Mouse (Mus musculus): Measurements from ENCODE around the gene Mindy4. TPM values are rescaled to one million over a fixed set of nuclear protein-coding genes. Genes with fewer than 3 reads are reported as not detected.

The Mindy4 gene
- total RNA-seq, 2 experiments from 2014 or later: 4.1 to 4.4 TPM

DNA sequence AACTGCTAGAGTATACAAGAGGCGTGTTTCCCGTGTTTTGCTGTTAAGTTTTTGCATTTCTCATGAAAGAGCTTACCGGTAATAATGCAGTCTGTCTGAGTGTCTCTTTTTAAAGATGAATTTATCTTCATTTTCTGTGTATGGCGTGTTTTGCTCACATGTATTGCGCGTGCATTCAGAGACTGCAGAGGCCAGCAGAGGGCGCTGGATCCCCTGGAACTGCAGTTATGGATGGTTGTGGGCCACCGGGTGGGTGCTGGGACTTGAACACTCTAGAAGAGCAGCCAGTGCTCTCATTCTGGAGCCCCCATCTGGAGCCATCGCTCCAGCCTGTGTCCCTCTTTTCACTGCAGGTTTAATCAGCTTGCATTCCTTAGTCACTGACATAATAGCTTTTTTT, 46.1 kb downstream of the Mindy4 start:
- intact Hi-C loops (cut with DNase I): no loop called here
- no peak for DNase-seq (ENCODE audit: low spot score)

DNA sequence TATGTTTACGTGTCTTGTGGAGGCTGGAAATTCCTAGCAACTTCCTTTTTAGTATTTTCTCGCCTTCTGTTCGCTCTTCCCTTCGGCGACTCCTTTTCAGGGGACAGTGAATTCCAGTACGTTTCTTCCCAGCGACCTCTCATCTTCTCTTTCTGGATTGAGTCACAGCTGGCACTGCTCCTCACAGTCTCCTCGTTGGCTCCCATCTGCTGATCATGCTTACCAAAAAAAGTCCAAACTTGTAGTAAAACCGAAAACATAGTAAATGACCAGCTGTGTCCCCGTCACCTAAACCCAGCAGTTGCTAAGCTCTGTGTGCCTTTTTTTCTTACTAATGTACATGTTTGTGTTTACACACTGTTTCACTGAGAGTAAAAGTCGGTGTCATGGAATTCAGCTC, 47.6 kb downstream of the Mindy4 start:
- DNase-seq (ENCODE audit: low spot score): no peak

DNA sequence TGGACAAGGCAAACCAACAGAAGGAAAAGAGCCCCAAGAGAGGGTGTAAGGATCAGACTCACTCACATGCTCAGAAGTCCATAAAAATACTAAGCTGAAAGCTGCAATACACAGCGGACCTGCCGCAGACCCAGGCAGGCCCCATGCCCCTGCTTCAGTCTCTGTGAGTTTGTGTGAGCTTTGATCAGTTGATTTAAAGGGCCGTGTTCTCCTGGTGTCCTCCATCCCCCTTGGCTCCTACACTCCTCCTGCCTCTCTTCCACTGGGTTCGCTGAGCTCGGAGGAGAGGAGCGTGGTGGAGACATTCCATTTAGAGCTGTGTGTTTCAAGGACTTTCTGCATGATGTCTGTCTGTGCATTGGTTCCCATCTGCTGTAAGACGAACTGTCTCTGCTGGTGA, 48.4 kb downstream of the Mindy4 start:
- DNase-seq (ENCODE audit: low spot score): no peak
- intact Hi-C loops (cut with DNase I): no loop called here

More for the DNA sequence above, 47.6 kb downstream of the Mindy4 start:
- intact Hi-C loops (cut with DNase I): no loop called here

DNA sequence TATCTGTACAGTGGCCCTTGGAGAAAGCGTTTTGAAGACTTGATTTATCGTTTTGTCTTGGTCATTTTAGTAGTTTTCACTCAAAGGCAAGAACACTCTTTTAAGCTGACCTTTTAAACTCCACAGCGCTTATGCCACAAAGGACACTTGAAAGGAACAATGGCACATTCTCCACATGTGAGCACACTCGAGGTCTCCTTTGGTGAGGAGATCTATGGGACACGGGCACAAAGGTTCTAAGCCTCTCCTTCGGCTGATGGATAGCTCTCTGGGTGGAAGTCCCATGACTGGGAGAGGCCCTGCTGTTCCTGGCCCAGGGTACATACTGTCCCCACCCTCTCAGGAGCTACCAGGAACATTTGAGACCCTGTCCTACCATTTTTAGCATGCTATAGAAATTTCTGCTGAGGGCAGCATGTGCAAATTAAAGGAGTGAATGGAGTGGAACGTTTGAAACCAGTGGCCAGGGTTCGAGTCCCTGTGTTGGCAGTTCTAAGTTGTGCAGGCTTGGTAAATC, 49.6 kb downstream of the Mindy4 start:
- DNase-seq (ENCODE audit: low spot score): no peak
- intact Hi-C loops (cut with DNase I): no loop called here

- intact Hi-C loops (cut with DNase I): no loop called here
- DNase-seq (ENCODE audit: low spot score): no peak
Observed at GRCm38 (mm10) chr6:55256500-55257191, 53.5 kb downstream of the Mindy4 start.

- DNase-seq (ENCODE audit: low spot score): no peak
- intact Hi-C loops (cut with DNase I): no loop called here
Observed at GRCm38 (mm10) chr6:55257246-55257645, 54.1 kb downstream of the Mindy4 start.

DNA sequence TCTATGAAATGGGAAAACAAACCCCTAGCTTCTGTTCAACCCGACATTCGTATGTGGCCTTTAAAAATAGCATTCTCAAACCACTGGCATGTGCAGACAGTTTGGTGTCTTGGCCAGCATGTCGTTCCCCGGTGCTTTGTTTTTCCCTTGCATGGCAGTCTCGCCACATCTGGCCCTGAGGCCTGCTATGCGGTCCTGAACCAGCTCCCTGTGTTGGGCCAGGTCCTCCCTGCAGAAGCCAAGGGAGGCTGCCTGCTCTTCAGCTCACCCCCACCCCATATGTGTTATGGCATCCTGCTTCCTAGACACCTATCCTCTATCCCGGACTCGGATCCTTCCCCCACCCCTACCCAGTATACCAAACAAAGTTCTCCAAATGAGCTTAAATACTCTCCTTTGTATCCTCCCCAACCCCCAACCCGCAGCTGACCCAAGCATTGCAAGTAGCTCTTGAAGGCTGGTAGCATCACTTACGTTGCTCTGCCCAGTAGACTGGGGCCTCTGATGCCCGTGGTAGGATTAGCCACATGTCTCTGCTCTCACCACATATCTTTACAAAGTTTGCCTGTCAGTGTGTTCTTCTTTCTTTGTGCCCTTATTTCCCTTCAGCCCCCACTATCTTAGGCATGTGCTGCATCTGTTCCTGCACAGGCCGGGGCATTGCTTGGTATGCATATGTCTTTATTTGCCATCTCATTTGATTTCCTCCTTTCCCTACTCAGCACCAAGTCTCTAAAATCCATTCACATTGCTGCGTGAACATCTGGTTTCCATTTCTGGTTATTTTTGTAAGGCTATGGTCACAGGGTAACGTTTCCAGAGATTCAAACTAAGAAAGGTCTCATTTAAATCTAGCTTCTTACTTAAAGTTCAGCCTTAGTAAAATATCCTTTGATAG, 55.5 kb downstream of the Mindy4 start:
- DNase-seq (ENCODE audit: low spot score): no peak
- intact Hi-C loops (cut with DNase I): no loop called here

- intact Hi-C loops (cut with DNase I): no loop called here
Observed at GRCm38 (mm10) chr6:55262161-55262560, 59.0 kb downstream of the Mindy4 start.

DNA sequence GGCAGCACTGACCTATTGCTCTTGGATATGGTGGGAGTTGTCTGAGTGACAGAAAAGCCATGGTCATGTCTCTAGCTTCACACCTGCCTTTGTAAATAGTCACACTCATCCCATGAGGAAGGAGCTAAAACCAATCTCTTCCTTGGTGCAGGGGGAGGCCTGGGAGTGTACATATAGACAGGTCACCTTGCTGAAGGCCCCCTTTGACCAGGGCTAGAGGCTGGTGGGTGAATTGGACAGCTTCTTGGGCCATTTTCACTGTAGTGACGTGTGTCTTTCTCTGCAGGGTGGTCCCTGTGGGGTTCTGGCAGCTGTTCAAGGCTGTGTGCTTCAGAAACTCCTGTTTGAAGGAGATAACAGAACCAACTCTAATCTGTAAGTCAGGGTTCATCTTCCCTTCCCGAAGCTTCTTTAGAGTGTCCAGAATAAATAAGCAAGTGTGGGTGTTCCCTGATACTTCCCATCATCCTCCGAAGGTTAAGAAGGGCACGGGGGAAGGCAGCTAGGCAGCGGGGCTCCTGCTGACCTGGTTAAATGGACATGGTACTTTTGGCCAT, 60.4 kb downstream of the Mindy4 start:
- DNase-seq (ENCODE audit: low spot score): no peak
- intact Hi-C loops (cut with DNase I): no loop called here

More at GRCm38 (mm10) chr6:55262161-55262560, 59.0 kb downstream of the Mindy4 start:
- no peak for DNase-seq (ENCODE audit: low spot score)

DNA sequence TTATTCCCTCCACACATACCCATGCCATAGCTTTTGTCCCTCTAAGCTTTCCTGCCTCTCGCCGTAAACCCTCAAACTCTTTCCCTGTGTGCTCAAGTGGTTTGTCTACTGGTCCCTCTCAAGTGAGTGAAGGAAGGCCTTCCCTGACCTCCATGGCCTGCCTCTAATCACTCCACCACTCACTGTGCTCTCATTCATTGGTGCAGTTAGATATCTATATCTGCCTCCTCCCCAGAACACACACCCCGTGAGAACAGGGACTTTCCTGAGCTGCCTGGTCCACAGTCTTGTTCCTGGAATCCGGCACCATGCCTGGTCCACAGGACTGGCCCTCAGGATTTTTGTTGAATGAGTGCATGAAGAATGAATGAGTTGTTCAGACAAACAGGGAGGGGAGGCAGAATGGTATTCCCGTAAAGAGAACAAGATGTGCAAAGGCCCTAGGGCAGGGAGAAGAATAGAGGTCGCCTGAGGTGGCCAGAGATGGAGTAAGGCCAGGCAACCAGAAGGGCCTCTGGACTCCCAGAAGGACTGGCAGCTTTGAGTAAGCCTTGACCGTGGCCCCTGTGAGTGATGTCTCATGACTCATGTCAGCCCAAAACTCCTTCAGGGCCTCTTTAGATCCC, 61.7 kb downstream of the Mindy4 start:
- DNase-seq (ENCODE audit: low spot score): no peak
- intact Hi-C loops (cut with DNase I): no loop called here

GRCm38 (mm10) chr6:55272952-55273351, 69.8 kb downstream of the Mindy4 start:
- no peak for DNase-seq (ENCODE audit: low spot score)
- intact Hi-C loops (cut with DNase I): no loop called here

DNA sequence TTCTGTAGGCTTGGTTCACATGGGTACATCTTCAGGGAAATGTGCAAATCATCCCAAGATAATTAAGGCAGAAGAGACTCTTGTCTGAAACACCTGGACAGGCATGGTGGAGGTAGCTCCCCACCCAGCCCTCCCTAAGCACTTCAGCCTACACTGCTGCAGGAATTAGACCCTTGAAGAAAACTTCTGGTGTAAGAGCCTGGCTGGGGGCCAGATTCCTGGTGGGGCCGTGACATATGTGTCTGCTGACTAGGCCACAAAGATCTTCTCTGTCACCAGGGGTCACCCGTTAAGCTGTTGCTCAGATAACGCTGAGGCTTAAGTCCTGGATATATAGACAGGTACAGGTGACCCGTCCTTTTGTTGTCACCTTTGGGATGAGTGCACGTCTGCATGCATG, 70.3 kb downstream of the Mindy4 start:
- no peak for DNase-seq (ENCODE audit: low spot score)
- intact Hi-C loops (cut with DNase I): no loop called here

- intact Hi-C loops (cut with DNase I): no loop called here
- DNase-seq (ENCODE audit: low spot score): no peak
Observed at GRCm38 (mm10) chr6:55275000-55275399, 71.8 kb downstream of the Mindy4 start.

- no peak for DNase-seq (ENCODE audit: low spot score)
- intact Hi-C loops (cut with DNase I): no loop called here
Observed at GRCm38 (mm10) chr6:55275786-55276185, 72.6 kb downstream of the Mindy4 start.

GRCm38 (mm10) chr6:55276692-55277282, 73.6 kb downstream of the Mindy4 start:
- intact Hi-C loops (cut with DNase I): no loop called here
- DNase-seq (ENCODE audit: low spot score): no peak

GRCm38 (mm10) chr6:55278086-55278485, 74.9 kb downstream of the Mindy4 start:
- no peak for DNase-seq (ENCODE audit: low spot score)
- intact Hi-C loops (cut with DNase I): no loop called here

DNA sequence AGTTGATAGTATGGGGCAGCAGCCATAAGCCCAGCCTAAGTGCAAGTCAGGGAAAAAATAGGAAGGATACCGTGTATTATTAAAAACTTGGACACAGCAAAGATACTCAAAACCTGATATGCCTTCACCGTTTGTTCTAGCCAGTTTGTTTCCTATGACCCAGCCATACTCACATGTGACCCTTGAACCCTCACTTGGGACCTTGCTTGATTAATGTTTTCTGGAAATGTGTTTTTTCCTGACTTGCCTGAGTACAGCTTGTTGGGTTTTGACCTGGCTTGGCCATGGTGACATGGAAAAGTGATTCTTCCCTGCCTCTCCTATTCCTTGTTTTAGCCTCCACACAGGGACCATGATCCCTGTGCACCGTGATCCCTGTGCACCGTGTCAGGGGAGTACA, 75.3 kb downstream of the Mindy4 start:
- intact Hi-C loops (cut with DNase I): no loop called here
- no peak for DNase-seq (ENCODE audit: low spot score)

- intact Hi-C loops (cut with DNase I): no loop called here
- DNase-seq (ENCODE audit: low spot score): no peak
Observed at GRCm38 (mm10) chr6:55280979-55281378, 77.8 kb downstream of the Mindy4 start.

GRCm38 (mm10) chr6:55281687-55282086, 78.5 kb downstream of the Mindy4 start:
- intact Hi-C loops (cut with DNase I): no loop called here
- DNase-seq (ENCODE audit: low spot score): no peak

DNA sequence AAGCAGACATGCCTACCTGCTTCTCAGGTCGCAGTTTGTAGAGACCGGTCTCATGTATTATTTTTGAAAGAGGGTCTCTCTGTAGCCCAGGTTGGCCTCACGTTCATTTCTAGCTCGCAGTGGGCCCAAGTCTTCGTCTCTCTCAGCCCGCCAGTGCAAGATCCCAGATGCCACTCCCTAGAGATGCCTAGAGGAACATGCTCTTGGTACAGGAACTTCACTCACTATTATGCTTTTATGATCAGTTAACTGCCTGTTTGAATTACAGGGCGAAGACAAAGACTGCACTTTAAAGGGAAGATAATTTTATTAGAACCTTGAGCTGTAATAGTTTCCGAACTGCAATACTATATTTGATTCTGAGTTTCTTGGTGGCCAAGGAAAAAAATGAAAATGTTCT, 79.2 kb downstream of the Mindy4 start:
- intact Hi-C loops (cut with DNase I): no loop called here
- no peak for DNase-seq (ENCODE audit: low spot score)
